Mouse (Mus musculus) ES-Bruce4 (cell line): Measurements from ENCODE around the gene Sestd1. TPM values are rescaled to one million over a fixed set of nuclear protein-coding genes. Genes with fewer than 3 reads are reported as not detected.
A peak's percentile ranks its signal among the peaks of the same experiment; 100 is the strongest.

ENCODE experiments used
- H3K27ac ChIP-seq: 2 replicates; pipeline ENCODE4 v1.5.1; 2012; ENCODE audit warnings: low read length, inconsistent platforms; ENCODE audit not compliant: insufficient read depth
- H3K27me3 ChIP-seq: 2 replicates; pipeline ENCODE4 v1.6.1; 2012; ENCODE audit warnings: mild to moderate bottlenecking, low read length, inconsistent platforms; ENCODE audit not compliant: control insufficient read depth, poor library complexity, insufficient read depth, severe bottlenecking
- H3K36me3 ChIP-seq: 2 replicates; pipeline ENCODE4 v1.6.1; 2012; ENCODE audit warnings: inconsistent platforms, mild to moderate bottlenecking, low read length, moderate library complexity; ENCODE audit not compliant: control insufficient read depth, poor library complexity, insufficient read depth, severe bottlenecking
- H3K4me1 ChIP-seq: one replicate; pipeline ENCODE4 v1.8.1; 2011; ENCODE audit warnings: low read length; ENCODE audit not compliant: control insufficient read depth, insufficient read depth
- H3K4me3 ChIP-seq: 2 replicates; pipeline ENCODE4 v1.5.1; 2011; ENCODE audit warnings: low read depth, mild to moderate bottlenecking, low read length
- H3K9ac ChIP-seq: 2 replicates; pipeline ENCODE4 v1.6.1; 2012; ENCODE audit warnings: low read depth, mild to moderate bottlenecking, inconsistent platforms; ENCODE audit not compliant: poor library complexity, severe bottlenecking
- H3K9me3 ChIP-seq: replicated peaks from 2 replicates; pipeline ENCODE4 v1.6.1; 2012; ENCODE audit warnings: mild to moderate bottlenecking, low read length, inconsistent platforms; ENCODE audit not compliant: control insufficient read depth, poor library complexity, insufficient read depth, severe bottlenecking
- CTCF ChIP-seq: IDR thresholded peaks from one replicate; pipeline ENCODE4 v1.8.1; 2011; ENCODE audit warnings: low read depth, low read length
- EP300 ChIP-seq: IDR thresholded peaks from 2 replicates; pipeline ENCODE4 v1.6.1; 2011; ENCODE audit warnings: low read depth, low read length; ENCODE audit not compliant: insufficient read depth
- POLR2A ChIP-seq: IDR thresholded peaks from one replicate; pipeline ENCODE4 v1.8.1; 2011; ENCODE audit warnings: low read length; ENCODE audit not compliant: insufficient read depth
- polyA plus RNA-seq: library from polyadenylated mRNA; stranded (reverse); fragments of >200 nt; gene quantifications from 2 replicates; pipeline ENCODE4 v1.2.4, GENCODE M21; 2011; ENCODE audit warnings: low read depth; ENCODE audit not compliant: missing spikeins, insufficient read depth, insufficient read length

Sestd1 gene
- polyA plus RNA-seq, 1 experiment = 27.2 TPM

DNA sequence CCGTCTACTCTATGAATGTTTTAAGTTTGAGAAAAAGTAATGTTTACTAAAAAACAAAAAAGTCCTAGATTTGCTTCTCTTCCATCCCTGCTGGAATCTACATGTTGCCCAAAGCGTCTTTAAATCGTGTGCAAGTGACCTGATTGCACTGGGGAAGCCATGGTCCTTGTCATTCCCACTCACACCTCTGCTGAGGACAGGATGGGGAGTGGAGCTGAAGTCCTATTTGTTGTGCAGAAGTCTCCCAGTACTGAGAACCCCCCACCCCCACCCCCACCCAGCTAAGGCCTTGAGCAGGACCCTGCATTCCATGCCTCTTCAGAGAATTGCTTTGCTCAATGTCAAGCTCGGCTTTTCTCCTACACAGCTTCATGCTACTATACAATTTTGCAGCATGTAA is 111.2 kb downstream of the Sestd1 start:
- Histone ChIP-seq H3K9ac (no peak overlapping the region), H3K27me3 (no peaks in the 10 kb centered on the region), H3K4me1 (no peaks in the 10 kb centered on the region), H3K9me3 (no peaks in the 10 kb centered on the region), H3K36me3 (no peaks in the 10 kb centered on the region), H3K27ac (no peak overlapping the region), H3K4me3 (no peak overlapping the region)
- TF ChIP-seq POLR2A (no peak), CTCF (no peak), EP300 (no peak)

GRCm38 (mm10) chr2:77168781-77169180 is 111.6 kb downstream of the Sestd1 start:
- Histone ChIP-seq H3K9me3 (no peaks in the 10 kb centered on the region), H3K4me1 (no peaks in the 10 kb centered on the region), H3K4me3 (no peak overlapping the region), H3K27ac (no peak overlapping the region), H3K27me3 (no peaks in the 10 kb centered on the region), H3K36me3 (no peaks in the 10 kb centered on the region), H3K9ac (no peak overlapping the region)
- TF ChIP-seq EP300 (no peak), CTCF (no peak), POLR2A (no peak)

DNA sequence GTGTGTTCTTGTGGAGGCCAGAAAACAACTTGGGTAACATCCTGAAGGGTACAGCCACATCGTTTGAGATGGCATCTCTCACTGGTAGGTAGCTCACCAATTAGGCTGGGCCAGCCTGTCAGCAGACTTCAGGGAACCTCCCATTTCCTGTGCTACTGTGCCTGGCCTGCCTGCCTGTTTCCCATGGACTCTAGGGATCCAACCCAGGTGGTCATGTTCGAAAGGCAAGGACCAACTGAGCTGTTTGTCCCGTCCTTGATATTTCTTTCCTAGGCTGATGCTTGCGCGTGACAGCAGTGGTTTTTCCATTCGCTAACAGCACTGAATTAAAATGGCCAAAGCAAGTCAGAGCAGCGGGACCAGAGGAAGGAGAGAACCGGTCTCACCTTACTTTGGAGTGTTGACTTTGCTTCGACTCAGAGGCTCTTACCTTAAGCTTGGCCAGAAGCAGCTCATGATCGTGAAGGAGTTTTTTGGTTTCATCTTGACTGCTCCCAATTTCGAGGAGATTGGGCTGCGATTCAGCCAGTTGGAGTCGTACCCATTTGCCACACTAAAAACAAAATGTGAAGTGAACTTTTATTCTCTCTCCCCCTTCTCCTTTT is 112.2 kb downstream of the Sestd1 start:
- Histone ChIP-seq H3K9me3 (no peaks in the 10 kb centered on the region), H3K27ac (no peak overlapping the region), H3K4me3 (peak overlapping the region; percentile 42), H3K9ac (no peak overlapping the region), H3K4me1 (no peaks in the 10 kb centered on the region), H3K27me3 (no peaks in the 10 kb centered on the region), H3K36me3 (no peaks in the 10 kb centered on the region)
- TF ChIP-seq EP300 (no peak), CTCF (no peak), POLR2A (no peak)

GRCm38 (mm10) chr2:77166366-77166765 is 114.0 kb downstream of the Sestd1 start:
- H3K36me3 ChIP-seq = no peaks in the 10 kb centered on the region
- no peak overlapping the region for H3K4me3 ChIP-seq
- H3K9ac ChIP-seq = no peak overlapping the region
- no peaks in the 10 kb centered on the region for H3K27me3 ChIP-seq
- no peaks in the 10 kb centered on the region for H3K4me1 ChIP-seq
- H3K27ac ChIP-seq = no peak overlapping the region
- TF ChIP-seq EP300 (no peak), POLR2A (no peak), CTCF (no peak)
- H3K9me3 ChIP-seq = no peaks in the 10 kb centered on the region

DNA sequence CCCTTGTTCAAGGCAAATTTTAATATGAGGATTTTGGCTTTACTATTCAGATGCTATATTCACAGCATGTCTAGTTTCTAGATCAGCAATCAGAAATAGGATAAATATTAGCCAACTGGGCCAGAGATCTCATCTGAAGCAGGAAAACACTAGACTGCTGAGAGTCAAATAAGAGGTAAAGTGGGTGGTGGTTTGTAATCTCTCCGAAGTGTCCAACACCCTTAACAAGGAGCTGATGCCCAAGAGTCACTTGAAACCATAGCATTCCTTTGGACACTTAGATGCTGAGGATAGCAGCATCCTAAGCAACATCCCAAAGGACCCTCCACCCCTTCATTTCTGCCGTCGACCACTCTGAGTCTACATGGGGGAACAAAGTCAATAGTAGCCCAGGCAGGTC is 115.7 kb downstream of the Sestd1 start:
- Histone ChIP-seq H3K4me1 (no peaks in the 10 kb centered on the region), H3K27me3 (no peaks in the 10 kb centered on the region), H3K27ac (no peak overlapping the region), H3K36me3 (no peaks in the 10 kb centered on the region), H3K9me3 (no peaks in the 10 kb centered on the region), H3K4me3 (no peak overlapping the region), H3K9ac (no peak overlapping the region)
- TF ChIP-seq POLR2A (no peak), CTCF (no peak), EP300 (no peak)

GRCm38 (mm10) chr2:77163381-77163780 is 117.0 kb downstream of the Sestd1 start:
- Histone ChIP-seq H3K36me3 (no peaks in the 10 kb centered on the region), H3K4me3 (no peak overlapping the region), H3K9me3 (no peaks in the 10 kb centered on the region), H3K27ac (no peak overlapping the region), H3K4me1 (no peaks in the 10 kb centered on the region), H3K9ac (no peak overlapping the region), H3K27me3 (no peaks in the 10 kb centered on the region)
- TF ChIP-seq EP300 = no peak
- TF ChIP-seq CTCF = no peak
- no peak for TF ChIP-seq POLR2A
